ENCODE assay signal across 23 mouse cellular contexts in the genomic region with DNA sequence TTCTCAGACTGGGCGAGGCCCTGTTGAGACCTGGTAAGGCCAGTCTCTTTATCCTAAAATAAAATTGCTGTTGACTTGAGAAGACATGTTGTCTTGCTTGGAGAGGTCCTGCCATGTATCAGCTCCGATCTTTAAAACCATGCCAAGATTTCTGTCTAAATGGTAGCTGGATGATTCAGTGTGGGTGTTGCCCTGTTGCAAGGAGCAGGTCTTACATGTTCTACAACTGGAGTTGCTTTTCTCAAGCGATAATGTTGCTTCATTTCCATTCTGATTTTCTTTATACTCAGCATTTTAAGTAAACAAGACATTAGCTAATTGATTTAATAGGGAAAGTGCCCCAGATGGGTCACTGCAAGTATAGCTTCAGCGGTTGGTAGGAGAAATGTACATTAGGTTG.
"Had no signal": no experiment of that assay in that cellular context is flagged by ENCODE, and none has a peak within 500 bp of the region (broad histone marks: within the 10 kb centered on the region; RNA-seq: fewer than 3 reads in every experiment).

No protein-coding gene starts in this region.

- H3K36me3 ChIP-seq: kidney, embryonic 15.5 days; liver, embryonic 13.5 days; midbrain, embryonic 10.5 days; midbrain, embryonic 13.5 days; neural tube, embryonic 13.5 days; stomach, embryonic 15.5 days had no signal

- H3K4me3 ChIP-seq: kidney, embryonic 15.5 days; left cerebral cortex, adult 2 months; liver, embryonic 13.5 days; megakaryocyte, embryonic 14.5 days; midbrain, embryonic 10.5 days; midbrain, embryonic 13.5 days; myocyte; neural tube, embryonic 13.5 days had no signal

- H3K4me1 ChIP-seq: stomach, embryonic 15.5 days had no signal

- H3K27ac ChIP-seq: kidney, embryonic 15.5 days; left cerebral cortex, adult 2 months; liver, embryonic 13.5 days; midbrain, embryonic 10.5 days; midbrain, embryonic 13.5 days; neural tube, embryonic 13.5 days had no signal

- DNase-seq: kidney, adult 8-10 months; kidney, postnatal 10 days; kidney, postnatal 36 days; layer of hippocampus, postnatal 36 days; liver, embryonic 13.5 days; lung, embryonic 14.5 days; lung, postnatal 10 days; lung, postnatal 36 days; retina, postnatal 1 day; right cerebral cortex, postnatal 25 days; spleen, adult 18-20 months; thymus, adult 2 months; thymus, postnatal 14 days; thymus, postnatal 4 days had no signal

- H3K9me3 ChIP-seq: kidney, embryonic 15.5 days; liver, embryonic 13.5 days; megakaryocyte, embryonic 14.5 days; midbrain, embryonic 10.5 days; midbrain, embryonic 13.5 days; neural tube, embryonic 13.5 days; stomach, embryonic 15.5 days had no signal

- H3K4me2 ChIP-seq: kidney, embryonic 15.5 days; liver, embryonic 13.5 days; lung, embryonic 14.5 days; midbrain, embryonic 13.5 days; neural tube, embryonic 13.5 days; stomach, embryonic 15.5 days had no signal

- ATAC-seq: midbrain, embryonic 13.5 days; midbrain, embryonic 16.5 days had no signal

- H3K9ac ChIP-seq: kidney, embryonic 15.5 days; liver, embryonic 13.5 days; lung, embryonic 14.5 days; midbrain, embryonic 13.5 days; neural tube, embryonic 13.5 days; stomach, embryonic 15.5 days had no signal
